Mouse (Mus musculus) small intestine, adult 2 months (tissue): ENCODE measurements around the gene Efna1.

Experiments used
- CTCF ChIP-seq: fragments of 200-500 bp; IDR thresholded peaks from 2 replicates; pipeline ENCODE4 v1.5.1; 2012; ENCODE audit warnings: low read depth, mild to moderate bottlenecking, control low read depth, inconsistent platforms, low read length, moderate library complexity, mixed read lengths; ENCODE audit not compliant: insufficient replicate concordance, insufficient read length; ENCODE audit errors: extremely low read depth
- POLR2A ChIP-seq: fragments of 200-500 bp; IDR thresholded peaks from 2 replicates; pipeline ENCODE4 v1.6.1; 2012; ENCODE audit warnings: low read depth, mild to moderate bottlenecking, control low read depth, inconsistent platforms, low read length, moderate library complexity

- TF ChIP-seq CTCF (no peak), POLR2A (no peak)
Observed at GRCm38 (mm10) chr3:89288503-89288928, 7.6 kb upstream of the Efna1 start.
